Mouse (Mus musculus): Measurements from ENCODE around the gene Fam3b.

The Fam3b gene

GRCm38 (mm10) chr16:97423627-97424026 is 91.0 kb downstream of the Fam3b start:
- no peak for DNase-seq (ENCODE audit: low read depth in 2 of 2, low spot score in 2 of 2)

GRCm38 (mm10) chr16:97421671-97422070 is 92.9 kb downstream of the Fam3b start:
- DNase-seq (ENCODE audit: low read depth in 2 of 2, low spot score in 2 of 2) = no peak
